Mouse (Mus musculus) heart, embryonic 15.5 days (tissue): ENCODE results near the gene Plxna2. TPM values are rescaled to one million over a fixed set of nuclear protein-coding genes. Genes with fewer than 3 reads are reported as not detected.

Experiments used
- ATAC-seq: fragments of 200-750 bp; cut with Nextera tagmentation; replicated peaks from 2 replicates; pipeline ENCODE4 v1.8.0; 2017; ENCODE audit warnings: low read depth, moderate TSS enrichment; ENCODE audit not compliant: insufficient number of reproducible peaks, insufficient read depth, low FRiP score
- H3K27ac ChIP-seq: fragments of 300-500 bp; sonication (generic); 2 replicates; pipeline ENCODE4 v1.5.1; 2015; ENCODE audit warnings: mild to moderate bottlenecking, inconsistent platforms
- H3K27me3 ChIP-seq: fragments of 300-500 bp; sonication (generic); 2 replicates; pipeline ENCODE4 v1.6.1; 2015; ENCODE audit warnings: inconsistent platforms
- H3K36me3 ChIP-seq: fragments of 300-500 bp; sonication (generic); 2 replicates; pipeline ENCODE4 v1.6.1; 2015; ENCODE audit warnings: mild to moderate bottlenecking, inconsistent platforms
- H3K4me1 ChIP-seq: fragments of 300-500 bp; sonication (generic); replicated peaks from 2 replicates; pipeline ENCODE4 v1.6.1; 2015; ENCODE audit warnings: inconsistent platforms
- H3K4me2 ChIP-seq: fragments of 300-500 bp; sonication (generic); 2 replicates; pipeline ENCODE4 v1.6.1; 2015; ENCODE audit warnings: inconsistent platforms, mild to moderate bottlenecking, moderate library complexity
- H3K4me3 ChIP-seq: fragments of 300-500 bp; sonication (generic); 2 replicates; pipeline ENCODE4 v1.5.1; 2015; ENCODE audit warnings: mild to moderate bottlenecking, inconsistent platforms
- H3K9ac ChIP-seq: fragments of 300-500 bp; sonication (generic); 2 replicates; pipeline ENCODE4 v1.6.1; 2015; ENCODE audit warnings: mild to moderate bottlenecking, inconsistent platforms
- H3K9me3 ChIP-seq: fragments of 300-500 bp; sonication (generic); replicated peaks from 2 replicates; pipeline ENCODE4 v1.6.1; 2016; ENCODE audit warnings: inconsistent platforms
- WGBS: fragments of 180-500 bp; shearing (Covaris S2); methylation state at CpG from one replicate; pipeline ENCODE4 v1.1.7; 2015; ENCODE audit warnings: mixed read lengths; 5-methylcytosine and 5-hydroxymethylcytosine counted together
- polyA plus RNA-seq: library from polyadenylated mRNA; unstranded; fragments of >200 nt; fragmentation: Nextera tagmentation; extraction: Ambion mirVana; gene quantifications from 2 replicates; pipeline ENCODE4 v1.2.1, GENCODE M21; 2015

The Plxna2 gene
- polyA plus RNA-seq, 1 experiment from 2014 or later, result 4.6 TPM

GRCm38 (mm10) chr1:194717451-194717874, 99.4 kb downstream of the Plxna2 start:
- H3K4me1 ChIP-seq, result no peaks in the 10 kb centered on the region
- peaks cover 7% of the 10 kb centered on the region; the same call in 1 of the 2 replicates for H3K36me3 ChIP-seq
- no peak overlapping the region for H3K4me2 ChIP-seq
- no peak for ATAC-seq
- no peak overlapping the region for H3K4me3 ChIP-seq
- no peaks in the 10 kb centered on the region for H3K9me3 ChIP-seq
- no peak overlapping the region for H3K9ac ChIP-seq
- H3K27ac ChIP-seq, result no peak overlapping the region
- H3K27me3 ChIP-seq, result no peaks in the 10 kb centered on the region
- WGBS, result 92% methylated on average over 1 of the region's 1 CpGs

GRCm38 (mm10) chr1:194720406-194720805, 102.4 kb downstream of the Plxna2 start:
- H3K9ac ChIP-seq, result no peak overlapping the region
- no peaks in the 10 kb centered on the region for H3K36me3 ChIP-seq
- H3K4me2 ChIP-seq, result no peak overlapping the region
- no peaks in the 10 kb centered on the region for H3K4me1 ChIP-seq
- no peaks in the 10 kb centered on the region for H3K27me3 ChIP-seq
- WGBS, result 65% methylated on average over 4 of the region's 4 CpGs
- H3K9me3 ChIP-seq, result no peaks in the 10 kb centered on the region
- no peak overlapping the region for H3K4me3 ChIP-seq
- no peak overlapping the region for H3K27ac ChIP-seq
- no peak for ATAC-seq

- Histone ChIP-seq H3K4me2 (no peak overlapping the region), H3K9me3 (no peaks in the 10 kb centered on the region), H3K4me3 (no peak overlapping the region), H3K27ac (no peak overlapping the region), H3K4me1 (no peaks in the 10 kb centered on the region), H3K9ac (no peak overlapping the region), H3K27me3 (no peaks in the 10 kb centered on the region), H3K36me3 (no peaks in the 10 kb centered on the region)
- WGBS, result 78% methylated on average over 2 of the region's 2 CpGs
- ATAC-seq, result no peak
Observed at GRCm38 (mm10) chr1:194721260-194721659, 103.2 kb downstream of the Plxna2 start.

- Histone ChIP-seq H3K4me2 (no peak overlapping the region), H3K36me3 (no peaks in the 10 kb centered on the region), H3K9ac (no peak overlapping the region), H3K4me3 (no peak overlapping the region), H3K9me3 (no peaks in the 10 kb centered on the region), H3K4me1 (no peaks in the 10 kb centered on the region), H3K27me3 (no peaks in the 10 kb centered on the region), H3K27ac (no peak overlapping the region)
- 47% methylated on average over 2 of the region's 2 CpGs for WGBS
- ATAC-seq, result no peak
Observed at GRCm38 (mm10) chr1:194722329-194722728, 104.3 kb downstream of the Plxna2 start.

GRCm38 (mm10) chr1:194734836-194735235, 116.8 kb downstream of the Plxna2 start:
- no peaks in the 10 kb centered on the region for H3K36me3 ChIP-seq
- 87% methylated on average over 2 of the region's 2 CpGs for WGBS
- no peak overlapping the region for H3K4me2 ChIP-seq
- ATAC-seq, result no peak
- no peaks in the 10 kb centered on the region for H3K27me3 ChIP-seq
- peaks cover 15% of the 10 kb centered on the region for H3K4me1 ChIP-seq
- H3K9ac ChIP-seq, result no peak overlapping the region
- H3K4me3 ChIP-seq, result no peak overlapping the region
- H3K27ac ChIP-seq, result no peak overlapping the region
- H3K9me3 ChIP-seq, result no peaks in the 10 kb centered on the region

- no peak; the same call in 1 of the 2 replicates for ATAC-seq
- Histone ChIP-seq H3K36me3 (no peaks in the 10 kb centered on the region), H3K9ac (no peak overlapping the region), H3K4me2 (no peak overlapping the region), H3K4me3 (no peak overlapping the region), H3K27ac (0 out of 2 replicates have a peak overlapping the region, but pooled peaks have one; percentile 11), H3K4me1 (peaks cover 27% of the 10 kb centered on the region), H3K9me3 (no peaks in the 10 kb centered on the region), H3K27me3 (no peaks in the 10 kb centered on the region)
Observed at GRCm38 (mm10) chr1:194739894-194740293, 121.9 kb downstream of the Plxna2 start.

- peaks cover 41% of the 10 kb centered on the region for H3K4me1 ChIP-seq
Observed at GRCm38 (mm10) chr1:194742901-194743422, 124.9 kb downstream of the Plxna2 start.

GRCm38 (mm10) chr1:194745177-194745934, 127.3 kb downstream of the Plxna2 start:
- peaks cover 27% of the 10 kb centered on the region for H3K4me1 ChIP-seq
- no peak for ATAC-seq
- no peaks in the 10 kb centered on the region for H3K9me3 ChIP-seq
- H3K4me2 ChIP-seq, result no peak overlapping the region
- no peak overlapping the region for H3K9ac ChIP-seq
- WGBS, result 71% methylated on average over 2 of the region's 2 CpGs
- no peaks in the 10 kb centered on the region for H3K27me3 ChIP-seq
- no peak overlapping the region for H3K27ac ChIP-seq
- H3K36me3 ChIP-seq, result no peaks in the 10 kb centered on the region
- H3K4me3 ChIP-seq, result no peak overlapping the region

More at GRCm38 (mm10) chr1:194742901-194743422, 124.9 kb downstream of the Plxna2 start:
- H3K9ac ChIP-seq, result no peak overlapping the region
- ATAC-seq, result no peak
- H3K4me3 ChIP-seq, result no peak overlapping the region
- H3K4me2 ChIP-seq, result no peak overlapping the region
- H3K27ac ChIP-seq, result peak overlapping the region; percentile 20; the same call in 1 of the 2 replicates
- WGBS, result 18% methylated on average over 2 of the region's 2 CpGs
- H3K27me3 ChIP-seq, result no peaks in the 10 kb centered on the region
- no peaks in the 10 kb centered on the region for H3K36me3 ChIP-seq
- no peaks in the 10 kb centered on the region for H3K9me3 ChIP-seq

- Histone ChIP-seq H3K27ac (no peak overlapping the region), H3K4me3 (no peak overlapping the region), H3K27me3 (no peaks in the 10 kb centered on the region), H3K9me3 (no peaks in the 10 kb centered on the region), H3K9ac (no peak overlapping the region), H3K36me3 (0 out of 2 replicates have a peak, but pooled peaks cover 2% of the 10 kb centered on the region), H3K4me2 (no peak overlapping the region), H3K4me1 (peaks cover 27% of the 10 kb centered on the region)
- 0 out of 2 replicates have a peak, but pooled peaks have one; percentile 60 for ATAC-seq
- WGBS, result 43% methylated on average over 6 of the region's 6 CpGs
Observed at GRCm38 (mm10) chr1:194746332-194747249, 128.6 kb downstream of the Plxna2 start.

GRCm38 (mm10) chr1:194747258-194747657, 129.2 kb downstream of the Plxna2 start:
- peaks cover 27% of the 10 kb centered on the region for H3K4me1 ChIP-seq
- H3K27ac ChIP-seq, result no peak overlapping the region
- H3K4me3 ChIP-seq, result no peak overlapping the region
- no peak overlapping the region for H3K9ac ChIP-seq
- H3K27me3 ChIP-seq, result no peaks in the 10 kb centered on the region
- H3K4me2 ChIP-seq, result no peak overlapping the region
- no peaks in the 10 kb centered on the region for H3K9me3 ChIP-seq
- no peak for ATAC-seq
- H3K36me3 ChIP-seq, result 0 out of 2 replicates have a peak, but pooled peaks cover 5% of the 10 kb centered on the region

GRCm38 (mm10) chr1:194753168-194753567, 135.2 kb downstream of the Plxna2 start:
- Histone ChIP-seq H3K4me2 (no peak overlapping the region), H3K9ac (no peak overlapping the region), H3K27ac (no peak overlapping the region), H3K36me3 (peaks cover 11% of the 10 kb centered on the region; the same call in 1 of the 2 replicates), H3K9me3 (no peaks in the 10 kb centered on the region), H3K27me3 (no peaks in the 10 kb centered on the region), H3K4me3 (no peak overlapping the region), H3K4me1 (peaks cover 2% of the 10 kb centered on the region; the same call in 1 of the 2 replicates)
- no peak for ATAC-seq
- WGBS, result 48% methylated on average over 2 of the region's 2 CpGs
